Mouse (Mus musculus): ENCODE measurements at regions not wholly inside any gene's neighbourhood (a gene's known extent, or its start where the extent isn't known, plus 50 kb on each side); places are given as distances from the start of the nearest gene placed in this dataset.

GRCm38 (mm10) chr10:9544041-9544786 is 130.8 kb downstream of the Samd5 start:
- Histone ChIP-seq H3K27me3 (replicated peaks; ENCODE audit: control insufficient read depth, insufficient read depth, low read length) (no peaks in the 10 kb centered on the region), H3K9ac (ENCODE audit: low read depth, low read length) (no peak overlapping the region), H3K4me2 (replicated peaks; ENCODE audit: low read depth) (no peak overlapping the region), H3K4me3 (ENCODE audit: low read depth, low read length) (no peak overlapping the region), H3K27ac (ENCODE audit: low read depth, low read length) (no peak overlapping the region), H3K36me3 (ENCODE audit: control insufficient read depth, insufficient read depth) (no peaks in the 10 kb centered on the region), H3K9me3 (ENCODE audit: control insufficient read depth) (no peaks in the 10 kb centered on the region), H3K4me1 (replicated peaks; ENCODE audit: control insufficient read depth, insufficient read depth, low read length) (no peaks in the 10 kb centered on the region)
- ATAC-seq = no peak
- TF ChIP-seq CTCF (IDR thresholded peaks at IDR 0.05; ENCODE audit: low read depth) = no peak
- 55% methylated on average over 4 of the region's 4 CpGs for WGBS

- H3K9ac ChIP-seq (ENCODE audit: low read depth, low read length) = no peak overlapping the region
- TF ChIP-seq CTCF (IDR thresholded peaks at IDR 0.05; ENCODE audit: low read depth) = no peak
- 56% methylated on average over 1 of the region's 1 CpGs for WGBS
- no peaks in the 10 kb centered on the region for H3K36me3 ChIP-seq (ENCODE audit: control insufficient read depth, insufficient read depth)
- no peak overlapping the region for H3K4me3 ChIP-seq (ENCODE audit: low read depth, low read length)
- H3K27ac ChIP-seq (ENCODE audit: low read depth, low read length) = no peak overlapping the region
- ATAC-seq = no peak
- no peaks in the 10 kb centered on the region for H3K27me3 ChIP-seq (replicated peaks; ENCODE audit: control insufficient read depth, insufficient read depth, low read length)
- H3K4me1 ChIP-seq (replicated peaks; ENCODE audit: control insufficient read depth, insufficient read depth, low read length) = no peaks in the 10 kb centered on the region
- no peak overlapping the region for H3K4me2 ChIP-seq (replicated peaks; ENCODE audit: low read depth)
- no peaks in the 10 kb centered on the region for H3K9me3 ChIP-seq (ENCODE audit: control insufficient read depth)
Observed at GRCm38 (mm10) chr10:9541579-9541978, 133.4 kb downstream of the Samd5 start.

- Histone ChIP-seq H3K27me3 (replicated peaks; ENCODE audit: control insufficient read depth, insufficient read depth, low read length) (no peaks in the 10 kb centered on the region), H3K4me1 (replicated peaks; ENCODE audit: control insufficient read depth, insufficient read depth, low read length) (no peaks in the 10 kb centered on the region), H3K36me3 (ENCODE audit: control insufficient read depth, insufficient read depth) (no peaks in the 10 kb centered on the region), H3K9me3 (ENCODE audit: control insufficient read depth) (no peaks in the 10 kb centered on the region), H3K4me2 (replicated peaks; ENCODE audit: low read depth) (no peak overlapping the region), H3K9ac (ENCODE audit: low read depth, low read length) (no peak overlapping the region), H3K4me3 (ENCODE audit: low read depth, low read length) (no peak overlapping the region), H3K27ac (ENCODE audit: low read depth, low read length) (no peak overlapping the region)
- 72% methylated on average over 3 of the region's 3 CpGs for WGBS
- ATAC-seq = no peak
- no peak for TF ChIP-seq CTCF (IDR thresholded peaks at IDR 0.05; ENCODE audit: low read depth)
Observed at GRCm38 (mm10) chr10:9537686-9538085, 137.3 kb downstream of the Samd5 start.

- no peak for TF ChIP-seq CTCF (IDR thresholded peaks at IDR 0.05; ENCODE audit: low read depth)
- Histone ChIP-seq H3K36me3 (ENCODE audit: control insufficient read depth, insufficient read depth) (no peaks in the 10 kb centered on the region), H3K9ac (ENCODE audit: low read depth, low read length) (no peak overlapping the region), H3K4me3 (ENCODE audit: low read depth, low read length) (no peak overlapping the region), H3K4me1 (replicated peaks; ENCODE audit: control insufficient read depth, insufficient read depth, low read length) (no peaks in the 10 kb centered on the region), H3K27ac (ENCODE audit: low read depth, low read length) (no peak overlapping the region), H3K4me2 (replicated peaks; ENCODE audit: low read depth) (no peak overlapping the region), H3K9me3 (ENCODE audit: control insufficient read depth) (no peaks in the 10 kb centered on the region), H3K27me3 (replicated peaks; ENCODE audit: control insufficient read depth, insufficient read depth, low read length) (no peaks in the 10 kb centered on the region)
- no peak for ATAC-seq
- WGBS = 63% methylated on average over 8 of the region's 8 CpGs
Observed at GRCm38 (mm10) chr10:9534552-9534951, 140.5 kb downstream of the Samd5 start.

- Histone ChIP-seq H3K4me1 (replicated peaks; ENCODE audit: control insufficient read depth, insufficient read depth, low read length) (no peaks in the 10 kb centered on the region), H3K4me2 (replicated peaks; ENCODE audit: low read depth) (no peak overlapping the region), H3K27ac (ENCODE audit: low read depth, low read length) (no peak overlapping the region), H3K27me3 (replicated peaks; ENCODE audit: control insufficient read depth, insufficient read depth, low read length) (no peaks in the 10 kb centered on the region), H3K9me3 (ENCODE audit: control insufficient read depth) (no peaks in the 10 kb centered on the region), H3K4me3 (ENCODE audit: low read depth, low read length) (no peak overlapping the region), H3K9ac (ENCODE audit: low read depth, low read length) (no peak overlapping the region), H3K36me3 (ENCODE audit: control insufficient read depth, insufficient read depth) (no peaks in the 10 kb centered on the region)
- TF ChIP-seq CTCF (IDR thresholded peaks at IDR 0.05; ENCODE audit: low read depth) = no peak
- no peak for ATAC-seq
- WGBS = 80% methylated on average over 2 of the region's 2 CpGs
Observed at GRCm38 (mm10) chr10:9533283-9533682, 141.7 kb downstream of the Samd5 start.

- Histone ChIP-seq H3K4me2 (replicated peaks; ENCODE audit: low read depth) (no peak overlapping the region), H3K4me3 (ENCODE audit: low read depth, low read length) (no peak overlapping the region), H3K27me3 (replicated peaks; ENCODE audit: control insufficient read depth, insufficient read depth, low read length) (no peaks in the 10 kb centered on the region), H3K9me3 (ENCODE audit: control insufficient read depth) (no peaks in the 10 kb centered on the region), H3K36me3 (ENCODE audit: control insufficient read depth, insufficient read depth) (no peaks in the 10 kb centered on the region), H3K27ac (ENCODE audit: low read depth, low read length) (no peak overlapping the region), H3K9ac (ENCODE audit: low read depth, low read length) (no peak overlapping the region), H3K4me1 (replicated peaks; ENCODE audit: control insufficient read depth, insufficient read depth, low read length) (no peaks in the 10 kb centered on the region)
- no peak for ATAC-seq
- 87% methylated on average over 5 of the region's 5 CpGs for WGBS
- no peak for TF ChIP-seq CTCF (IDR thresholded peaks at IDR 0.05; ENCODE audit: low read depth)
Observed at GRCm38 (mm10) chr10:9531931-9532330, 143.1 kb downstream of the Samd5 start.
